Mouse (Mus musculus) gastrocnemius, postnatal 14 days (tissue): Measurements from ENCODE around the gene Fgfr2. TPM values are rescaled to one million over a fixed set of nuclear protein-coding genes. Genes with fewer than 3 reads are reported as not detected.
A peak's percentile ranks its signal among the peaks of the same experiment; 100 is the strongest.

Experiments
- DNase-seq: peaks from one replicate; pipeline ENCODE4 v3.0.0; 2021; ENCODE audit warnings: mixed read lengths
- intact Hi-C: fragments of 180-260 bp; cut with DNase I; formaldehyde crosslinking; loops from one replicate; pipeline ENCODE4 v1.15.1; 2025; ENCODE audit warnings: low total_unique reads
- total RNA-seq, 2 experiments: library from RNA; stranded (reverse); gene quantifications; 2 replicates each; pipeline ENCODE4 v1.2.3; 2021

Gene Fgfr2
- total RNA-seq, 2 experiments from 2014 or later, result 1.2 to 1.8 TPM

- DNase-seq, result no peak
- intact Hi-C loops, result no loop called here
Measured at GRCm38 (mm10) chr7:132994120-132994519, 129.0 kb downstream of the Fgfr2 start.

DNA sequence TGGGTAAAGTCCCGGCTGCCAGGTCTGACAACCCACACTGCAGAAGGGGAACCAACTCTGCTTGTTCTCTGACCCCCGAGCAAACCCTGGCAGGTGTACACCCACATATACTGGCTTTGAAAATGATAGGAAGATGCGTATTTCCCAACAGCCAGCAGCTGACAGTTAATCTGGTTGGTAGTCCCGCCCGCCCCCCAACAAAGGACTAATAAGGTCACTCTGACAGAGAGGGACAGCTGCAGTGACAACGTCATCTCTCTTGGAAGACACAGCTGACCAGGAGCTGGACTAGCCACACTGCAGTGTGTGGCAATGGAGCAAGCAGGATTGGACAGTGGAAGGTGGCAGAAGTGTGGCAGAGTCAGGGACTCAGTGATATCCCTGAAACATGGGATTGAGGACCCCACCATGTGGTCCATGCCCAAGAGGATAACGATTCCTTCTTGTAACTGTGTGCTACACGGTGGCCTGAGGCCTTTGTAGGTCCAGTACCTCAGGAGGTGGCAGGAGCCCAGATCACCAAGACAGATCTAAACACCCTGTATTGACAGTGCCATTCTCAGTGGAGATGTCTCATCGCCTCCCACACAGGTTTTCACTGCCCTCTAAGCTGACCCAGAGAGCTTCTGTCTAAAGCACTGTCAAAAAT lies 130.1 kb downstream of the Fgfr2 start:
- DNase-seq, result peak; percentile 62
- intact Hi-C loops, result no loop called here

DNA sequence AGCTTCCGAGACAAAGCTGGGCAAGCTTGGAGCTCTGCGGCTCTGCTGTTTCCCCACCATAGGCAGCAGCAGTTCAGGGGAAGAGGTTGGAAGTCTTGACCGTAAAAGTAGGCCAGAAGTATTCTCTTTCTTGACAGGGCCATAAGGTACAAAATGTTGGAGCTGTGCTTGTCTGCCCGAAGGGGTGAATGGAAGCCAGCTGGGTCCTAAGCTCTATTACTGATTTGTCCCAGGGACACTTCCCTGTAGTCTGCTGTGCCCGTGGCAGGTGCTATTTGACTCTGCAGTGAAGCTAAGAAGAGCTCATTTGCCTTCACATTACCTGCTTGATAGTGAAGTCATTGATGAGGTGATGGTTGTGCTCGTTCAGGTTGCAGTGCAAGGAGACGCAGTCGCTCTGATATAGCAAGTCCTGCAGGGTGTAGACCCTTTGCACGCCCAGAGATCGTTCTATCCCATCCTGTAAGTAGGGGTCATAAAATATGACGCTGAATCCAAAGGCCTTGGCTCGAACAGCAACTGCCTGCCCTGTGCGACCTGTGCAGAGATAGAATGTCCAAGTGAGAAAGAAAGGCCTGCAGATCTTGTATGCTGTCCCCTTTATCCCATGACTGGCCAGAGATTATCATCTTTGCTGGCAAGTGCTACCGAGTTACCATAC lies 131.8 kb downstream of the Fgfr2 start:
- intact Hi-C loops, result loop anchor here (2.0 kb wide), 1 partner anchor 17 kb away; no protein-coding TSS in a partner anchor
- no peak for DNase-seq

GRCm38 (mm10) chr7:132989839-132990238 lies 133.3 kb downstream of the Fgfr2 start:
- intact Hi-C loops, result loop anchor here (2.0 kb wide), 1 partner anchor 15 kb away; no protein-coding TSS in a partner anchor
- DNase-seq, result no peak

GRCm38 (mm10) chr7:132982639-132983038 lies 140.5 kb downstream of the Fgfr2 start:
- intact Hi-C loops, result no loop called here

GRCm38 (mm10) chr7:132977981-132978380 lies 145.2 kb downstream of the Fgfr2 start:
- no peak for DNase-seq
- intact Hi-C loops, result no loop called here

More at GRCm38 (mm10) chr7:132982639-132983038, 140.5 kb downstream of the Fgfr2 start:
- no peak for DNase-seq

- DNase-seq, result no peak
- intact Hi-C loops, result no loop called here
Measured at GRCm38 (mm10) chr7:132976079-132976478, 147.1 kb downstream of the Fgfr2 start.

- DNase-seq, result no peak
- intact Hi-C loops, result no loop called here
Measured at GRCm38 (mm10) chr7:132972079-132972478, 151.1 kb downstream of the Fgfr2 start.

DNA sequence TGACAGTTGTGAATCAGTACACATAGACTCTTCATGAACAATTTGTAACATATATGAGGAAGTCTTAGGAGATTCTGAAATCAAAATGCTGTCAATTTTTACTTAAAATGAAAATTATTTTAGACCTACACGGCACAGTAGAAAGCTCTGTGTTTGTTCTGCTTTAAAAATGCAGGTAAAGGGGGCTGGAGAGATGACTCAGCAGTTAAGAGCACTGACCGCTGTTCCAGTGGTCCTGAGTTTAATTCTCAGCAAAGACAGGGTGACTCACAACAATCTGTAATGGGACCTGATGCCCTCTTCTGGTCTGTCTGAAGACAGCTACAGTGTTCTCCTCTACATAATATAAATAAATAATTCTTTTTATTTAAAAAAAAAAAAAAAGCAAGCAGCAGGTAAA lies 157.4 kb downstream of the Fgfr2 start:
- intact Hi-C loops, result no loop called here
- no peak for DNase-seq

GRCm38 (mm10) chr7:132964395-132964794 lies 158.8 kb downstream of the Fgfr2 start:
- no peak for DNase-seq
- intact Hi-C loops, result no loop called here

GRCm38 (mm10) chr7:132950613-132951012 lies 172.5 kb downstream of the Fgfr2 start:
- intact Hi-C loops, result no loop called here
- DNase-seq, result no peak

DNA sequence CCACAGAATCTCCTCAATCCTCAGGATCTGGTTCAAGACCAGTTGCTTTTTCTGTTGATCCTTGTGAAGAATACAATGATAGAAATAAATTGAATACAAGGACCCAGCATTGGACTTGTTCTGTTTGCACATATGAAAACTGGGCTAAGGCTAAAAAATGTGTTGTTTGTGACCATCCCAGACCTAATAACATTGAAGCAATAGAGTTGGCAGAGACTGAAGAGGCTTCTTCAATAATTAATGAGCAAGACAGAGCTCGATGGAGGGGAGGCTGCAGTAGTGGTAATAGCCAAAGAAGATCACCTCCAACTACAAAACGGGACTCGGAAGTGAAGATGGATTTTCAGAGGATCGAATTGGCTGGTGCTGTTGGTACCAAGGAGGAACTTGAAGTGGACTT lies 173.2 kb downstream of the Fgfr2 start:
- DNase-seq, result no peak
- intact Hi-C loops, result no loop called here

- no peak for DNase-seq
- intact Hi-C loops, result no loop called here
Measured at GRCm38 (mm10) chr7:132940569-132940968, 182.6 kb downstream of the Fgfr2 start.

GRCm38 (mm10) chr7:132939118-132939517 lies 184.0 kb downstream of the Fgfr2 start:
- no peak for DNase-seq
- intact Hi-C loops, result no loop called here

GRCm38 (mm10) chr7:132934743-132935142 lies 188.4 kb downstream of the Fgfr2 start:
- intact Hi-C loops, result loop anchor here (5.0 kb wide), 1 partner anchor 68 kb away; no protein-coding TSS in a partner anchor
- DNase-seq, result no peak

- intact Hi-C loops, result loop anchor here (5.0 kb wide), 1 partner anchor 69 kb away; no protein-coding TSS in a partner anchor
- no peak for DNase-seq
Measured at GRCm38 (mm10) chr7:132933331-132933730, 189.8 kb downstream of the Fgfr2 start.

DNA sequence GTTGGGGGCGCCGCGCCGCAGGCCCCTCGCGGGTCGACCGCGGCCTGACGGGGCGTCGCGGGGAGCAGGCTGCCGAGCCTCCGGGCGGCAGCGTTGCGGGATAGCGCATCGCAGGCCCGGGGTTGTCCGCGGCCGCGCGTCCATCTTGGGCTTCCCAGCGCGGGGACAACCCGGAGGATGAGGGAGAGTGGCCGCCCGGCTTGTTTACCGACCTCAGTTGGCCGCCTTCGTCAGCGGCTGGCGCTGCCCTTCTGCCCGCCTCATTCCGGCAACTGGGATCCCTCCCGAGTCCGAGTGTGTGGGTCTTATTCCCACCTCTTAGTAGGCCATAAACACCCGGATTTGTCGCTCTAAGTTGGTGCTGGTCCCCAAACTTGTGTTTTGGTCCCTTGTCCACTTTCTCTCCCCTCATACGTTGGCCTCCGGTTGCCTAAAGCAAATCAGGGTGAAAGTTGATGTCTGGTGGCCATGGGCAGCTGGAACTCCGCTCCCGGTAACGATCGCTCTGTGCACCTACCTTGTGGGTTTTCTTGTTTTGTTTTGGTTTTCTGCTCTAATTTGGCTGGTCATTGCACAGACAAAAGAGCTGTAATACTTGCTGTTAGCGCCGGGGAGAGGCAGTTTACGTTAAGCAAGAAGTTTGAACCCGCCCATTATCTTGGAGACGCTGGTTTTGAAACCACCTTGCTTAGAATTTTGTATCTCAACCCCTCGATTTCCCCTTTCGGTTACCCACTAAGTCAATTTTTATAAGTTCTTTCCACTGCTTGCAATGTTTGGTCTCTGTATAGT lies 191.4 kb downstream of the Fgfr2 start:
- intact Hi-C loops, result loop anchor here (5.0 kb wide), 1 partner anchor 71 kb away; no protein-coding TSS in a partner anchor
- DNase-seq, result peak; percentile 65

DNA sequence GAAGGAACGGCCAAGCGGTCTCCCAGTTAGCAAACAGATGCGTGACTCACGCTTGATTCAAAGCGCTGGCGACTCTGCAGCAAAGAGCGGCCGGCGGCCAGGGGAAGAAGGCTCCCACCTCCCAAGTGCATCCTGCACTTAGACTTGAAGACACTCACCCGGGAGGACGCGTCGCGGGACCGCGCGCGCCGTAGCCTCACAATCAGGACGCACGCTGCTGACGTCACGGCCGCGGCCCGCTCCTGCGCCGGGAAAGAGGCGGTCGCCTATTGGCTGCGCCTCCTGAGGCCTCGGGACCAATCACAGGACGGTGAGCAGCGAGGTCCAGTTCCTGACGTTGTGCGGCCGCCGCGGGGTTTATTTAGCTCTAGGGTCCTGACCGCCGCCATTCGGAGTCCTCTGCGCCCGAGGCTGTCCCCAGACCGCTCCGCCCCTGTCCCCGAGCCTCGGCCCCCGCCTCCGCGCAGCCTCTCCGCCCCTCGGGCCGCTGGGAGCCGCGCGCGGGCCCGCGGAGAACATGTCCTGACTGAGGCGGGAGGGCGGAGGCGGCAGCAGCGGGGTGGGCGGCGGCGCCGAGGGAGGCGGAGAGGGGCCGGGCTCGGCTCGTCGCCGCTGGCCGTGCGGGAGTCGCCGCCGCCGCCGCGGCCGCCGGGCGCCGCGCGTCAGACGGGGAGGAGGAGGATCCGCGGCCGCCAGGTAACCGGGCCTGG lies 192.1 kb downstream of the Fgfr2 start, which contains the start of gene Zranb1:
TSS of gene Zranb1 (plus strand) at position 293 of the 710 bp plus-strand sequence.
- intact Hi-C loops, result loop anchor here (5.0 kb wide), 1 partner anchor 71 kb away; no protein-coding TSS in a partner anchor
- peak; percentile 98 for DNase-seq

GRCm38 (mm10) chr7:132930055-132930454 lies 193.1 kb downstream of the Fgfr2 start:
- DNase-seq, result no peak
- intact Hi-C loops, result loop anchor here (5.0 kb wide), 1 partner anchor 72 kb away; no protein-coding TSS in a partner anchor
